12 mouse cellular contexts compared by ENCODE assay signal in genomic region chr5:112583304-112583703, GRCm38 (mm10). TPM values are rescaled to one million over a fixed set of nuclear protein-coding genes. Genes with fewer than 3 reads are reported as not detected.
DNase-seq lines count a peak whose midpoint lies in the region; ATAC-seq lines count a peak whose summit lies in the region.
"Had no signal": no experiment of that assay in that cellular context is flagged by ENCODE, and none has a peak within 500 bp of the region (broad histone marks: within the 10 kb centered on the region; RNA-seq: fewer than 3 reads in every experiment).

No protein-coding gene starts in this region.

- H3K4me2 ChIP-seq in heart, embryonic 14.5 days (ENCODE audit: low read length), result no peak overlapping the region
- no peak overlapping the region for H3K4me2 ChIP-seq in hindbrain, embryonic 14.5 days (replicated peaks)
- H3K4me2 ChIP-seq in midbrain, embryonic 15.5 days, result no peak overlapping the region
- H3K4me2 ChIP-seq: liver, embryonic 12.5 days had no signal

- H3K27ac ChIP-seq in heart, embryonic 14.5 days (replicated peaks in 1 of 2; ENCODE audit: control insufficient read depth in 1 of 2, insufficient read depth in 1 of 2, low read depth in 2 of 2, low read length in 2 of 2), result peak overlapping the region; percentile 36 to 41; a peak in 3 of 4 replicates
- no peak overlapping the region for H3K27ac ChIP-seq in hindbrain, embryonic 14.5 days
- peak overlapping the region; percentile 37 for H3K27ac ChIP-seq in midbrain, embryonic 15.5 days
- H3K27ac ChIP-seq: liver, embryonic 12.5 days had no signal

- ATAC-seq in heart, embryonic 14.5 days (ENCODE audit: insufficient number of reproducible peaks, insufficient read depth, low FRiP score, low read depth), result no peak
- no peak for ATAC-seq in hindbrain, embryonic 14.5 days (ENCODE audit: low FRiP score)
- ATAC-seq in midbrain, embryonic 15.5 days (replicated peaks), result peak; percentile 45
- no peak for ATAC-seq in megakaryocyte, adult 5-6 weeks (ENCODE audit: poor library complexity, severe bottlenecking)
- ATAC-seq: liver, embryonic 12.5 days; Patski had no signal

- no peak for DNase-seq in heart, adult 11 months
- DNase-seq in embryo, embryonic 11 days, result peak; percentile 53
- DNase-seq in hindbrain, embryonic 14.5 days (ENCODE audit: low spot score), result no peak
- no peak for DNase-seq in gastrocnemius, adult 18-20 months (ENCODE audit: low spot score)
- DNase-seq in cerebellum, postnatal 25 days, result no peak
- DNase-seq: B cell, adult 2 months; thymus, adult 18-20 months had no signal

- no peak overlapping the region for H3K9ac ChIP-seq in heart, embryonic 14.5 days (ENCODE audit: low read length)
- H3K9ac ChIP-seq in hindbrain, embryonic 14.5 days, result peak overlapping the region; percentile 4; the same call in 1 of the 2 replicates
- H3K9ac ChIP-seq in midbrain, embryonic 15.5 days, result no peak overlapping the region
- H3K9ac ChIP-seq: liver, embryonic 12.5 days had no signal

- no peaks in the 10 kb centered on the region for H3K36me3 ChIP-seq in heart, embryonic 14.5 days (ENCODE audit: control insufficient read depth, insufficient read depth, low read length)
- no peaks in the 10 kb centered on the region for H3K36me3 ChIP-seq in hindbrain, embryonic 14.5 days (replicated peaks; ENCODE audit: control insufficient read depth, insufficient read depth)
- H3K36me3 ChIP-seq in midbrain, embryonic 15.5 days (replicated peaks), result no peaks in the 10 kb centered on the region
- H3K36me3 ChIP-seq: liver, embryonic 12.5 days had no signal

- WGBS in heart, embryonic 14.5 days, result 25% methylated on average over 9 of the region's 9 CpGs
- WGBS in hindbrain, embryonic 14.5 days, result 7% methylated on average over 9 of the region's 9 CpGs
- 11% methylated on average over 9 of the region's 9 CpGs for WGBS in midbrain, embryonic 15.5 days

- peaks cover 60% of the 10 kb centered on the region for H3K27me3 ChIP-seq in heart, embryonic 14.5 days (ENCODE audit: control insufficient read depth, insufficient read depth, low read length)
- H3K27me3 ChIP-seq in hindbrain, embryonic 14.5 days (ENCODE audit: control insufficient read depth, insufficient read depth, low read length), result no peaks in the 10 kb centered on the region
- 0 out of 2 replicates have a peak, but pooled peaks cover 2% of the 10 kb centered on the region for H3K27me3 ChIP-seq in midbrain, embryonic 15.5 days (replicated peaks)

- H3K4me1 ChIP-seq in heart, embryonic 14.5 days (ENCODE audit: control insufficient read depth in 2 of 2, insufficient read depth in 2 of 2, low read length in 2 of 2), result peaks cover 3 to 5% of the 10 kb centered on the region in 2 experiments; a peak in 2 of 4 replicates
- H3K4me1 ChIP-seq in hindbrain, embryonic 14.5 days (replicated peaks; ENCODE audit: control insufficient read depth, insufficient read depth, low read length), result peaks cover 17% of the 10 kb centered on the region
- H3K4me1 ChIP-seq in midbrain, embryonic 15.5 days, result peaks cover 23% of the 10 kb centered on the region
- H3K4me1 ChIP-seq: liver, embryonic 12.5 days had no signal

- H3K4me3 ChIP-seq in heart, embryonic 14.5 days (ENCODE audit: control insufficient read depth in 1 of 2, insufficient read depth in 1 of 2, low read depth in 1 of 2, low read length in 2 of 2), result no peak overlapping the region
- H3K4me3 ChIP-seq in hindbrain, embryonic 14.5 days (replicated peaks; ENCODE audit: low read length), result no peak overlapping the region
- H3K4me3 ChIP-seq in midbrain, embryonic 15.5 days, result no peak overlapping the region
- H3K4me3 ChIP-seq: liver, embryonic 12.5 days had no signal

- H3K9me3 ChIP-seq in heart, embryonic 14.5 days (ENCODE audit: control insufficient read depth, low read length), result no peaks in the 10 kb centered on the region
- H3K9me3 ChIP-seq in hindbrain, embryonic 14.5 days (ENCODE audit: control insufficient read depth, low read length), result no peaks in the 10 kb centered on the region
- H3K9me3 ChIP-seq in midbrain, embryonic 15.5 days, result no peaks in the 10 kb centered on the region
- H3K9me3 ChIP-seq: liver, embryonic 12.5 days had no signal

RNA-seq across cellular contexts. Expression of gene Sez6l, which starts 6.3 kb away (rescaled TPM):
- polyA plus RNA-seq in heart, embryonic 14.5 days (2014; fragmentation: Nextera tagmentation; extraction: Ambion mirVana), result 0.27 and 0.31 TPM in 2 replicates
- 35.5 and 38.0 TPM in 2 replicates for polyA plus RNA-seq in hindbrain, embryonic 14.5 days (2014; fragmentation: Nextera tagmentation; extraction: Ambion mirVana)
- polyA plus RNA-seq in midbrain, embryonic 15.5 days (2015; fragmentation: Nextera tagmentation; extraction: Ambion mirVana), result 65.4 and 67.5 TPM in 2 replicates
- under 1 TPM in 1 of 2 experiments, not detected in 1; 0.02 TPM for total RNA-seq in gastrocnemius, adult 18-20 months (2021)
- total RNA-seq in megakaryocyte, adult 5-6 weeks (2015), result not detected in 2 replicates
- total RNA-seq in megakaryocyte, adult 5-6 weeks (2017), result not detected in 2 replicates

Comparison
In these comparisons a context has a peak if more than half of its experiments do, and no peak if none do; other contexts are left out.
1. RNA of gene Sez6l, which starts 6.3 kb away (polyA plus RNA-seq): 65.4 to 67.5 TPM in midbrain, embryonic 15.5 days and 35.5 to 38.0 TPM in hindbrain, embryonic 14.5 days; 0.27 to 0.31 TPM in heart, embryonic 14.5 days; every median in the first group is over 10 times any median in the second.